Mouse (Mus musculus) MEL (cell line): ENCODE measurements around the gene Zfp980. TPM values are rescaled to one million over a fixed set of nuclear protein-coding genes. Genes with fewer than 3 reads are reported as not detected.
"Not testable (repeated sequence)": the region's sequence is repeated elsewhere in the genome, so short reads cannot be mapped to it uniquely, and the experiment has no call there.

Experiments
- DNase-seq: peaks from one replicate; pipeline ENCODE4 v3.0.0; 2011; ENCODE audit warnings: low read depth, low spot score
- H3K27ac ChIP-seq: 2 replicates; pipeline ENCODE4 v1.5.1; 2012; ENCODE audit warnings: low read depth, mild to moderate bottlenecking, control low read depth, low read length, moderate library complexity; ENCODE audit not compliant: control insufficient read depth
- H3K27me3 ChIP-seq, 2 experiments: fragments of 150-350 bp in 1 of 2; sonication (generic) in 1 of 2; 2 replicates each; pipeline ENCODE4 v1.6.1; 2012; ENCODE audit warnings: low read length in 2 of 2, mild to moderate bottlenecking in 2 of 2, improper control_type of control experiment in 1 of 2, moderate library complexity in 1 of 2; ENCODE audit not compliant: insufficient read depth in 2 of 2, control insufficient read depth in 1 of 2
- H3K36me3 ChIP-seq, 2 experiments: 2 replicates each; pipeline ENCODE4 v1.6.1; 2012 to 2014; ENCODE audit warnings: low read length in 2 of 2, improper control_type of control experiment in 1 of 2, inconsistent platforms in 1 of 2, mild to moderate bottlenecking in 1 of 2; ENCODE audit not compliant: insufficient read depth in 2 of 2, control insufficient read depth in 1 of 2
- H3K4me1 ChIP-seq, 2 experiments: fragments of 150-350 bp in 1 of 2; sonication (generic) in 1 of 2; 2 replicates each; pipeline ENCODE4 v1.6.1; 2012; ENCODE audit warnings: low read length in 2 of 2, improper control_type of control experiment in 1 of 2, mild to moderate bottlenecking in 1 of 2; ENCODE audit not compliant: insufficient read depth in 2 of 2, control insufficient read depth in 1 of 2
- H3K4me3 ChIP-seq, 2 experiments: fragments of 150-350 bp in 1 of 2; sonication (generic) in 1 of 2; 2 replicates each; pipeline ENCODE4 v1.5.1; 2012; ENCODE audit warnings: low read depth in 2 of 2, low read length in 2 of 2, mild to moderate bottlenecking in 2 of 2, moderate library complexity in 2 of 2, control low read depth in 1 of 2, improper control_type of control experiment in 1 of 2; ENCODE audit not compliant: control insufficient read depth in 1 of 2, insufficient read depth in 1 of 2
- H3K79me2 ChIP-seq: 2 replicates; pipeline ENCODE4 v1.6.1; 2012; ENCODE audit warnings: mild to moderate bottlenecking, low read length, moderate library complexity; ENCODE audit not compliant: control insufficient read depth, poor library complexity, insufficient read depth
- H3K9ac ChIP-seq: 2 replicates; pipeline ENCODE4 v1.6.1; 2012; ENCODE audit warnings: low read depth, mild to moderate bottlenecking, control low read depth, low read length, moderate library complexity; ENCODE audit not compliant: control insufficient read depth, poor library complexity, severe bottlenecking
- H3K9me3 ChIP-seq: fragments of 150-350 bp; sonication (generic); replicated peaks from 2 replicates; pipeline ENCODE4 v1.6.1; 2012; ENCODE audit warnings: mild to moderate bottlenecking, low read length, improper control_type of control experiment, moderate library complexity; ENCODE audit not compliant: insufficient read depth
- polyA plus RNA-seq, 2 experiments: library from polyadenylated mRNA; stranded (reverse) in 1 of 2; unstranded in 1 of 2; fragments of >175 nt in 1 of 2; fragments of >200 nt in 1 of 2; gene quantifications; 2 replicates each; pipeline versions ENCODE4 v1.2.1 to v1.2.4; 2012; ENCODE audit warnings: low replicate concordance in 2 of 2, low read depth in 1 of 2; ENCODE audit not compliant: insufficient read length in 2 of 2, insufficient read depth in 1 of 2, missing spikeins in 1 of 2
- total RNA-seq: library from RNA; depleted of rRNA; stranded (reverse); fragments of 300-350 nt; gene quantifications from 2 replicates; pipeline ENCODE4 v1.2.3, GENCODE M21; 2012; rRNA removed

Zfp980 gene
- total RNA-seq, result 0.49 and 0.58 TPM in 2 replicates
- polyA plus RNA-seq, result under 1 TPM in 1 of 2 experiments, not detected in 1; 0.07 TPM

- H3K27me3 ChIP-seq, H3K4me3 ChIP-seq, H3K9me3 ChIP-seq, H3K79me2 ChIP-seq, H3K36me3 ChIP-seq, H3K27ac ChIP-seq, H3K4me1 ChIP-seq, H3K9ac ChIP-seq, DNase-seq: not testable (repeated sequence)
These were observed at the start of gene Zfp980 for GRCm38 (mm10) chr4:145670385-145670784. Zfp980 (plus strand) TSS chr4:145670685.

- not testable (repeated sequence) for H3K9ac ChIP-seq, H3K36me3 ChIP-seq, H3K9me3 ChIP-seq, H3K27ac ChIP-seq, DNase-seq, H3K79me2 ChIP-seq, H3K4me1 ChIP-seq, H3K4me3 ChIP-seq, H3K27me3 ChIP-seq
These were observed 29.9 kb upstream of the Zfp980 start for GRCm38 (mm10) chr4:145640416-145641185.

- DNase-seq, result not testable (repeated sequence)
These were observed 3.8 kb downstream of the Zfp980 start for GRCm38 (mm10) chr4:145674286-145674780.

GRCm38 (mm10) chr4:145680217-145680616 lies 9.7 kb downstream of the Zfp980 start:
- H3K4me3 ChIP-seq, H3K27me3 ChIP-seq, H3K79me2 ChIP-seq, H3K9me3 ChIP-seq, H3K36me3 ChIP-seq, H3K4me1 ChIP-seq, H3K27ac ChIP-seq, DNase-seq, H3K9ac ChIP-seq: not testable (repeated sequence)

More at GRCm38 (mm10) chr4:145674286-145674780, 3.8 kb downstream of the Zfp980 start:
- H3K4me1 ChIP-seq, H3K27ac ChIP-seq, H3K36me3 ChIP-seq, H3K27me3 ChIP-seq, H3K9me3 ChIP-seq, H3K79me2 ChIP-seq, H3K4me3 ChIP-seq, H3K9ac ChIP-seq: not testable (repeated sequence)

- DNase-seq, H3K4me1 ChIP-seq, H3K79me2 ChIP-seq, H3K9ac ChIP-seq, H3K27me3 ChIP-seq, H3K27ac ChIP-seq, H3K9me3 ChIP-seq, H3K36me3 ChIP-seq, H3K4me3 ChIP-seq: not testable (repeated sequence)
These were observed 10.3 kb downstream of the Zfp980 start for GRCm38 (mm10) chr4:145680672-145681387.

- H3K27me3 ChIP-seq, H3K79me2 ChIP-seq, H3K4me3 ChIP-seq, H3K9me3 ChIP-seq, H3K36me3 ChIP-seq, DNase-seq, H3K27ac ChIP-seq, H3K9ac ChIP-seq, H3K4me1 ChIP-seq: not testable (repeated sequence)
These were observed 11.5 kb downstream of the Zfp980 start for GRCm38 (mm10) chr4:145682021-145682420.
